Mouse (Mus musculus): ENCODE measurements at regions not wholly inside any gene's neighbourhood (a gene's known extent, or its start where the extent isn't known, plus 50 kb on each side); places are given as distances from the start of the nearest gene placed in this dataset.

DNA sequence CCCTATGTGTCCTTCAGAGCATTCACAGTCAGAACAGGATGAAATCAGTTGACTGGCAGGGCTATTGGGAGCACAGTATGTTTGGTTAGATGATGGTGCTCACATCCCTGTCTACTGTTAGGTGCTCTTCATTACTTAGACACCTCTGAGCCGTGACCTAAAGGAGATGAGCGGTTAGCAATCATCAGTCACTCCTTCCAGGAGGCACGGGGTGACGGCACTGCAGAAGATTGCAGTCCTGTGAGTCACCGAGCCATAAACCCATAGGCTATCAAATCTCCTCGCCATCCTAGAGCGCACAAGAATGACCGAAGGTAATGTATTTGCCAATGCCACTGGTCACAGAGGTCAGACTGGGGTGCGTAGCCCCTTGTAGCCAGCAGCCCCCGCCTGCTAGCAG is 176.8 kb upstream of the Arl4c start:
- TF ChIP-seq CTCF (IDR thresholded peaks at IDR 0.05; ENCODE audit: extremely low read depth, insufficient read depth, low read length) (no peak), POLR2A (IDR thresholded peaks at IDR 0.05; ENCODE audit: extremely low read depth, insufficient read depth, low read length) (no peak)

Measured in cortical plate, adult 2 months (tissue).